Mouse (Mus musculus) v-Abl transformed pro-B cells (cell line): ENCODE measurements around the gene Hist1h2bf.
"Not testable (repeated sequence)": the region's sequence is repeated elsewhere in the genome, so short reads cannot be mapped to it uniquely, and the experiment has no call there.

ENCODE experiments used
- in situ Hi-C, 2 experiments: fragments of 400-800 bp; cut with MboI; formaldehyde crosslinking; loops; one replicate each; pipeline ENCODE4 v1.15.1; 2025; ENCODE audit not compliant: unreplicated experiment in 2 of 2

The Hist1h2bf gene

GRCm38 (mm10) chr13:23535137-23536075 is 38.6 kb downstream of the Hist1h2bf start, which contains the start of gene Hist1h3g:
Gene Hist1h3g (plus strand): TSS chr13:23535422.
- in situ Hi-C loops, result not testable (repeated sequence)

GRCm38 (mm10) chr13:23534368-23535131 is 39.4 kb downstream of the Hist1h2bf start:
- in situ Hi-C loops, result loop anchor here in 1 of 2 experiments (5.0 kb wide), 1 partner anchor 53 kb away; no protein-coding TSS in a partner anchor

GRCm38 (mm10) chr13:23533560-23534367 is 40.2 kb downstream of the Hist1h2bf start, which contains the start of gene Hist1h2af:
Gene Hist1h2af (plus strand): TSS chr13:23533906.
- in situ Hi-C loops, result loop anchor here in 1 of 2 experiments (5.0 kb wide), 1 partner anchor 54 kb away; no protein-coding TSS in a partner anchor

- in situ Hi-C loops, result loop anchor here in 1 of 2 experiments (5.0 kb wide), 1 partner anchor 55 kb away; no protein-coding TSS in a partner anchor
These were observed 41.5 kb downstream of the Hist1h2bf start for GRCm38 (mm10) chr13:23532262-23533075.

GRCm38 (mm10) chr13:23530901-23531875 is 42.8 kb downstream of the Hist1h2bf start, which contains the start of gene Hist1h4h:
Gene Hist1h4h (plus strand): TSS chr13:23531050.
- in situ Hi-C loops, result loop anchor here in 1 of 2 experiments (5.0 kb wide), 1 partner anchor 56 kb away; no protein-coding TSS in a partner anchor

- in situ Hi-C loops, result loop anchor here in 1 of 2 experiments (5.0 kb wide), 1 partner anchor 57 kb away; no protein-coding TSS in a partner anchor
These were observed 43.7 kb downstream of the Hist1h2bf start for GRCm38 (mm10) chr13:23530181-23530900.

GRCm38 (mm10) chr13:23529480-23530165 is 44.4 kb downstream of the Hist1h2bf start:
- in situ Hi-C loops, result loop anchor here (5.0 kb wide), 2 partner anchors 58 to 63 kb away; no protein-coding TSS in a partner anchor

- in situ Hi-C loops, result loop anchor here in 1 of 2 experiments (5.0 kb wide), 1 partner anchor 63 kb away; no protein-coding TSS in a partner anchor
These were observed 45.0 kb downstream of the Hist1h2bf start for GRCm38 (mm10) chr13:23529005-23529404.

GRCm38 (mm10) chr13:23526312-23526711 is 47.7 kb downstream of the Hist1h2bf start:
- in situ Hi-C loops, result loop anchor here in 1 of 2 experiments (5.0 kb wide), 1 partner anchor 66 kb away; no protein-coding TSS in a partner anchor

- in situ Hi-C loops, result loop anchor here in 1 of 2 experiments (5.0 kb wide), 1 partner anchor 66 kb away; no protein-coding TSS in a partner anchor
These were observed 48.1 kb downstream of the Hist1h2bf start for GRCm38 (mm10) chr13:23525901-23526300.

GRCm38 (mm10) chr13:23524654-23525053 is 49.3 kb downstream of the Hist1h2bf start:
- in situ Hi-C loops, result loop anchor here in 1 of 2 experiments (5.0 kb wide), 1 partner anchor 68 kb away; no protein-coding TSS in a partner anchor

GRCm38 (mm10) chr13:23523976-23524375 is 50.0 kb downstream of the Hist1h2bf start:
- in situ Hi-C loops, result no loop called here
